Mouse (Mus musculus) midbrain, embryonic 10.5 days (tissue): ENCODE measurements around the gene Ptpru. TPM values are rescaled to one million over a fixed set of nuclear protein-coding genes. Genes with fewer than 3 reads are reported as not detected.
A peak's percentile ranks its signal among the peaks of the same experiment; 100 is the strongest.

Source experiments
- DNase-seq: peaks from one replicate; pipeline ENCODE4 v3.0.0-alpha.2; 2017; ENCODE audit warnings: low spot score
- H3K27ac ChIP-seq: fragments of 300-500 bp; sonication (generic); replicated peaks from 2 replicates; pipeline ENCODE4 v1.5.1; 2016; ENCODE audit warnings: mild to moderate bottlenecking
- H3K27me3 ChIP-seq: fragments of 300-500 bp; sonication (generic); 2 replicates; pipeline ENCODE4 v1.6.1; 2016; ENCODE audit warnings: low read depth, mild to moderate bottlenecking; ENCODE audit not compliant: poor library complexity, severe bottlenecking
- H3K36me3 ChIP-seq: fragments of 300-500 bp; sonication (generic); 2 replicates; pipeline ENCODE4 v1.6.1; 2016; ENCODE audit warnings: mild to moderate bottlenecking, moderate library complexity
- H3K4me1 ChIP-seq: fragments of 300-500 bp; sonication (generic); 2 replicates; pipeline ENCODE4 v1.6.1; 2016
- H3K4me3 ChIP-seq: fragments of 300-500 bp; sonication (generic); 2 replicates; pipeline ENCODE4 v1.5.1; 2016; ENCODE audit warnings: mild to moderate bottlenecking, moderate library complexity
- H3K9me3 ChIP-seq: fragments of 300-500 bp; sonication (generic); replicated peaks from 2 replicates; pipeline ENCODE4 v1.6.1; 2016; ENCODE audit warnings: mild to moderate bottlenecking
- whole genome bisulfite sequencing: fragments of 180-500 bp; shearing (Covaris S2); methylation state at CpG from one replicate; pipeline ENCODE4 v1.1.7; 2016; 5-methylcytosine and 5-hydroxymethylcytosine counted together
- polyA plus RNA-seq: library from polyadenylated mRNA; unstranded; fragments of >200 nt; fragmentation: Nextera tagmentation; extraction: Ambion mirVana; gene quantifications from 2 replicates; pipeline ENCODE4 v1.2.1, GENCODE M21; 2016

The Ptpru gene
- 12.4 and 16.8 TPM in 2 replicates for polyA plus RNA-seq

GRCm38 (mm10) chr4:131837872-131838524 lies at the start of gene Ptpru:
Ptpru (minus strand) TSS chr4:131838288.
- WGBS = under 1% methylated on average over 72 of the region's 72 CpGs
- Histone ChIP-seq H3K9me3 (no peaks in the 10 kb centered on the region), H3K36me3 (no peaks in the 10 kb centered on the region), H3K27me3 (peaks cover 85% of the 10 kb centered on the region), H3K4me1 (peaks cover 50% of the 10 kb centered on the region), H3K4me3 (peak within 1 kb of the TSS; percentile 80), H3K27ac (peak within 1 kb of the TSS; percentile 86)
- DNase-seq = peak; percentile 89

- Histone ChIP-seq H3K4me1 (peaks cover 33% of the 10 kb centered on the region), H3K27ac (no peak overlapping the region), H3K4me3 (no peak overlapping the region), H3K36me3 (peaks cover 51% of the 10 kb centered on the region), H3K27me3 (no peaks in the 10 kb centered on the region), H3K9me3 (no peaks in the 10 kb centered on the region)
- DNase-seq = no peak
- 89% methylated on average over 6 of the region's 6 CpGs for WGBS
These were observed 47.3 kb upstream of the Ptpru start for GRCm38 (mm10) chr4:131885376-131885775.

- H3K4me3 ChIP-seq = no peak overlapping the region
- H3K4me1 ChIP-seq = peaks cover 41% of the 10 kb centered on the region
- H3K36me3 ChIP-seq = peaks cover 39% of the 10 kb centered on the region
- WGBS = 81% methylated on average over 6 of the region's 6 CpGs
- no peaks in the 10 kb centered on the region for H3K9me3 ChIP-seq
- H3K27me3 ChIP-seq = no peaks in the 10 kb centered on the region
- no peak for DNase-seq
- H3K27ac ChIP-seq = no peak overlapping the region
These were observed 45.5 kb upstream of the Ptpru start for GRCm38 (mm10) chr4:131883571-131883970.

- Histone ChIP-seq H3K27me3 (no peaks in the 10 kb centered on the region), H3K36me3 (peaks cover 24% of the 10 kb centered on the region), H3K4me3 (no peak overlapping the region), H3K9me3 (no peaks in the 10 kb centered on the region), H3K27ac (no peak overlapping the region), H3K4me1 (peaks cover 62% of the 10 kb centered on the region)
- DNase-seq = no peak
- 92% methylated on average over 7 of the region's 7 CpGs for WGBS
These were observed 43.2 kb upstream of the Ptpru start for GRCm38 (mm10) chr4:131881306-131881705.

- Histone ChIP-seq H3K4me1 (peaks cover 71% of the 10 kb centered on the region), H3K36me3 (peaks cover 10% of the 10 kb centered on the region), H3K4me3 (no peak overlapping the region), H3K27ac (no peak overlapping the region), H3K27me3 (no peaks in the 10 kb centered on the region), H3K9me3 (no peaks in the 10 kb centered on the region)
- DNase-seq = no peak
- WGBS = 87% methylated on average over 1 of the region's 1 CpGs
These were observed 41.6 kb upstream of the Ptpru start for GRCm38 (mm10) chr4:131879692-131880091.

- no peak for DNase-seq
- Histone ChIP-seq H3K4me1 (peaks cover 60% of the 10 kb centered on the region), H3K36me3 (0 out of 2 replicates have a peak, but pooled peaks cover 2% of the 10 kb centered on the region), H3K4me3 (peak overlapping the region; percentile 28; the same call in 1 of the 2 replicates), H3K27me3 (no peaks in the 10 kb centered on the region), H3K27ac (no peak overlapping the region), H3K9me3 (no peaks in the 10 kb centered on the region)
- WGBS = 83% methylated on average over 2 of the region's 2 CpGs
These were observed 38.7 kb upstream of the Ptpru start for GRCm38 (mm10) chr4:131876836-131877235.

GRCm38 (mm10) chr4:131875242-131875641 lies 37.2 kb upstream of the Ptpru start:
- no peaks in the 10 kb centered on the region for H3K27me3 ChIP-seq
- no peak for DNase-seq
- peak overlapping the region; percentile 83 for H3K4me3 ChIP-seq
- H3K27ac ChIP-seq = peak overlapping the region; percentile 100; the same call in 1 of the 2 replicates
- no peaks in the 10 kb centered on the region for H3K9me3 ChIP-seq
- 45% methylated on average over 3 of the region's 3 CpGs for WGBS
- H3K36me3 ChIP-seq = peaks cover 7% of the 10 kb centered on the region; the same call in 1 of the 2 replicates
- peaks cover 52% of the 10 kb centered on the region for H3K4me1 ChIP-seq

GRCm38 (mm10) chr4:131874567-131874966 lies 36.5 kb upstream of the Ptpru start:
- H3K27me3 ChIP-seq = no peaks in the 10 kb centered on the region
- no peaks in the 10 kb centered on the region for H3K9me3 ChIP-seq
- peaks cover 47% of the 10 kb centered on the region for H3K4me1 ChIP-seq
- H3K27ac ChIP-seq = peak overlapping the region; percentile 100
- H3K4me3 ChIP-seq = peak overlapping the region; percentile 83
- no peak for DNase-seq
- peaks cover 9% of the 10 kb centered on the region for H3K36me3 ChIP-seq
- 7% methylated on average over 11 of the region's 11 CpGs for WGBS

- H3K27me3 ChIP-seq = no peaks in the 10 kb centered on the region
- WGBS = under 1% methylated on average over 20 of the region's 20 CpGs
- no peak for DNase-seq
- H3K9me3 ChIP-seq = no peaks in the 10 kb centered on the region
- peaks cover 12% of the 10 kb centered on the region for H3K36me3 ChIP-seq
- peak overlapping the region; percentile 83 for H3K4me3 ChIP-seq
- H3K27ac ChIP-seq = peak overlapping the region; percentile 100
- H3K4me1 ChIP-seq = peaks cover 44% of the 10 kb centered on the region
These were observed 36.1 kb upstream of the Ptpru start for GRCm38 (mm10) chr4:131874169-131874536.

- under 1% methylated on average over 106 of the region's 116 CpGs for WGBS
- no peaks in the 10 kb centered on the region for H3K27me3 ChIP-seq
- peak; percentile 98 for DNase-seq
- no peaks in the 10 kb centered on the region for H3K9me3 ChIP-seq
- H3K36me3 ChIP-seq = peaks cover 12% of the 10 kb centered on the region
- peaks cover 43% of the 10 kb centered on the region for H3K4me1 ChIP-seq
- peak within 1 kb of the TSS; percentile 100 for H3K27ac ChIP-seq
- H3K4me3 ChIP-seq = peak within 1 kb of the TSS; percentile 83
These were observed 35.4 kb upstream of the Ptpru start, which contains the start of gene Srsf4 for GRCm38 (mm10) chr4:131873293-131874168. Srsf4 (plus strand) TSS chr4:131873617.

- WGBS = 15% methylated on average over 11 of the region's 11 CpGs
These were observed 34.7 kb upstream of the Ptpru start for GRCm38 (mm10) chr4:131872672-131873292.

GRCm38 (mm10) chr4:131861341-131861739 lies 23.3 kb upstream of the Ptpru start:
- no peaks in the 10 kb centered on the region for H3K9me3 ChIP-seq
- H3K36me3 ChIP-seq = peaks cover 63% of the 10 kb centered on the region
- no peak overlapping the region for H3K4me3 ChIP-seq
- H3K27ac ChIP-seq = no peak overlapping the region
- no peaks in the 10 kb centered on the region for H3K4me1 ChIP-seq
- no peaks in the 10 kb centered on the region for H3K27me3 ChIP-seq
- DNase-seq = no peak
- 81% methylated on average over 4 of the region's 4 CpGs for WGBS

More at GRCm38 (mm10) chr4:131872672-131873292, 34.7 kb upstream of the Ptpru start:
- Histone ChIP-seq H3K4me1 (peaks cover 36% of the 10 kb centered on the region), H3K36me3 (peaks cover 14% of the 10 kb centered on the region), H3K4me3 (peak overlapping the region; percentile 83), H3K27ac (peak overlapping the region; percentile 100), H3K27me3 (no peaks in the 10 kb centered on the region), H3K9me3 (no peaks in the 10 kb centered on the region)
- no peak for DNase-seq
